Mouse (Mus musculus) cortical plate, adult 2 months (tissue): ENCODE measurements around the gene R3hdml.

Experiments
- CTCF ChIP-seq: fragments of 200-500 bp; IDR thresholded peaks from 2 replicates; pipeline ENCODE4 v1.5.1; 2011; ENCODE audit warnings: mild to moderate bottlenecking, control low read depth, low read length; ENCODE audit not compliant: insufficient read depth; ENCODE audit errors: extremely low read depth
- POLR2A ChIP-seq: fragments of 200-500 bp; IDR thresholded peaks from 2 replicates; pipeline ENCODE4 v1.6.1; 2011; ENCODE audit warnings: mild to moderate bottlenecking, low read length, control low read depth; ENCODE audit not compliant: insufficient read depth; ENCODE audit errors: extremely low read depth

DNA sequence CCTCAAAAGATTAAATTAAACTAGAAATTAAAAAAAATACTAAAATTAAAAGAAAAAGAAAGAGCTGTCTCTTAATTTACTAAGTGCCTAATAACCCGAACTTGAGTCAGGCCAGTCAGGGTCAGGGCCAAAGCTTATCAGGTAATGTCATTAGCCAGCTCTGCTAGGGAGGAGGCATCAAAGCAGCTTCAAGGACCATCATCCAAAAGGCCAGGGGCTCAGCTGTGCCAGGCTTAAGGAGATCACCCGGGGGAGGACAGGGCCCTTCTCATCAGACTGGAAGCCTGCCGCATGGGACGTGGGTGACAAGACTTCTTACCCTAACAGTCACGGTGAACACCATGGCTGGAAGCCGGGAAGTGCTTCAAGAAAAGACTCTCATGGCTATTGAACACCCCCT, 24.5 kb upstream of the R3hdml start:
- TF ChIP-seq POLR2A (no peak), CTCF (no peak)
